Mouse (Mus musculus) myocyte (in vitro differentiated cells): ENCODE results near the gene Lrrc4c.

Experiments used
- E2F4 ChIP-seq: IDR thresholded peaks from one replicate; pipeline ENCODE4 v1.6.1; 2011; ENCODE audit warnings: mild to moderate bottlenecking, control low read depth, moderate library complexity; ENCODE audit not compliant: insufficient read depth
- POLR2A ChIP-seq: IDR thresholded peaks from one replicate; pipeline ENCODE4 v1.6.1; 2011; ENCODE audit warnings: low read depth, mild to moderate bottlenecking, control low read depth, moderate library complexity; ENCODE audit not compliant: insufficient read length
- TCF12 ChIP-seq: IDR thresholded peaks from one replicate; pipeline ENCODE4 v1.6.1; 2011; ENCODE audit warnings: mild to moderate bottlenecking, control low read depth; ENCODE audit not compliant: poor library complexity, insufficient read depth, severe bottlenecking

GRCm38 (mm10) chr2:96796681-96797385 lies 478.9 kb downstream of the Lrrc4c start:
- no peak for TF ChIP-seq POLR2A
- TF ChIP-seq TCF12: no peak
- TF ChIP-seq E2F4: no peak
